Mouse (Mus musculus) heart, adult 18-20 months (tissue): Measurements from ENCODE around the gene Gm5168. TPM values are rescaled to one million over a fixed set of nuclear protein-coding genes. Genes with fewer than 3 reads are reported as not detected.
"Not testable (repeated sequence)": the region's sequence is repeated elsewhere in the genome, so short reads cannot be mapped to it uniquely, and the experiment has no call there.

ENCODE experiments used
- DNase-seq, 2 experiments: peaks; one replicate each; pipeline ENCODE4 v3.0.0; 2021 to 2022; ENCODE audit warnings: mixed read lengths in 1 of 2
- long read RNA-seq, 2 experiments: library from polyadenylated mRNA; stranded (forward); transcript quantifications; one replicate each; pipeline ENCODE4 v2.0.0; 2021
- total RNA-seq, 2 experiments: library from RNA; stranded (reverse); gene quantifications; 2 replicates each; pipeline ENCODE4 v1.2.3; 2021

The Gm5168 gene
- not detected for total RNA-seq
- long read RNA-seq, experiment 1, result 0 reads
- long read RNA-seq, experiment 2, result 0 reads

GRCm38 (mm10) chrX:26050941-26051340 lies at the start of gene Gm5168:
TSS of gene Gm5168 (minus strand) at chrX:26051041.
- not testable (repeated sequence) for DNase-seq

Other genes starting within 250 kb of the Gm5168 start
- gene Gm2012, start 180.3 kb upstream of the Gm5168 start, total RNA-seq, result not detected